Mouse (Mus musculus) liver, postnatal 0 days (tissue): Measurements from ENCODE around the gene Tmcc3.

ENCODE experiments used
- CTCF ChIP-seq: sonication (generic); IDR thresholded peaks from 2 replicates; pipeline ENCODE4 v1.5.1; 2016; ENCODE audit warnings: antibody characterized with exemption, low read depth
- EP300 ChIP-seq: IDR thresholded peaks from 2 replicates; pipeline ENCODE4 v1.6.1; 2016; ENCODE audit warnings: antibody characterized with exemption, low read depth, mild to moderate bottlenecking

DNA sequence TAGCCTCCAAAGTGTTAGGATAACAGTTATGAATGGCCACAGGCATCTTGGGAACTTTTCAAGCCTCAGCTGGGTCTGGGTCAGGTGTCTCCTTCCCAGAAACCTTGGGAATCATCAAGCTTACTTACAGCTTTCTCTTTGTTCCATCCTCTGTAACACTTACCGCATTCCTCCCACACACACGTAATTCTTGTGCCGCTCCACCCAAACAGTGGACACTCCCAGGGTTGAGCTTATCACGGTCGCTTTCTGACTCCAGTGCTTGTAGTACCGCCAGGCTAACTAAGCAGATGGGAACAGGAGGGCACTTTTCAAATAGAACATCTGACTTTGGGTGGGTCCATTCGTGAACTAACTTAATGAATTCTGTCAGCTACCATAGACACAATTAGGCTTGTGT is 249.6 kb downstream of the Tmcc3 start:
- TF ChIP-seq EP300 (no peak), CTCF (no peak)
